Mouse (Mus musculus) CD4-positive, CD25-positive, alpha-beta regulatory T cell, adult 4 months (primary cell): Measurements from ENCODE around the gene 1700016D06Rik. TPM values are rescaled to one million over a fixed set of nuclear protein-coding genes. Genes with fewer than 3 reads are reported as not detected.

Experiments
- ATAC-seq: one replicate; pipeline ENCODE4 v1.8.0; 2017
- polyA plus RNA-seq, 2 experiments: library from polyadenylated mRNA; unstranded; fragments of 100-300 nt; shearing (Covaris generic); gene quantifications; one replicate each; pipeline ENCODE4 v1.2.1; 2017

Gene 1700016D06Rik
- polyA plus RNA-seq, result under 1 TPM; 0.51 to 0.54 TPM

- no peak for ATAC-seq
Measured at GRCm38 (mm10) chr8:11701033-11701362, at the start of gene 1700016D06Rik. Gene 1700016D06Rik (minus strand): TSS chr8:11701063.

- no peak for ATAC-seq
Measured at GRCm38 (mm10) chr8:11749472-11749871, 48.6 kb upstream of the 1700016D06Rik start.

- ATAC-seq, result no peak
Measured at GRCm38 (mm10) chr8:11746850-11747600, 46.2 kb upstream of the 1700016D06Rik start.

- ATAC-seq, result no peak
Measured at GRCm38 (mm10) chr8:11743580-11743979, 42.7 kb upstream of the 1700016D06Rik start.

- ATAC-seq, result no peak
Measured at GRCm38 (mm10) chr8:11740857-11741256, 40.0 kb upstream of the 1700016D06Rik start.

- ATAC-seq, result no peak
Measured at GRCm38 (mm10) chr8:11739082-11739481, 38.2 kb upstream of the 1700016D06Rik start.

GRCm38 (mm10) chr8:11737096-11737495, 36.2 kb upstream of the 1700016D06Rik start:
- ATAC-seq, result no peak

GRCm38 (mm10) chr8:11735672-11736235, 34.9 kb upstream of the 1700016D06Rik start:
- ATAC-seq, result no peak

GRCm38 (mm10) chr8:11730271-11730940, 29.5 kb upstream of the 1700016D06Rik start:
- no peak for ATAC-seq

- no peak for ATAC-seq
Measured at GRCm38 (mm10) chr8:11728482-11729295, 27.8 kb upstream of the 1700016D06Rik start.

- ATAC-seq, result no peak
Measured at GRCm38 (mm10) chr8:11727651-11728481, 27.0 kb upstream of the 1700016D06Rik start, which contains the start of gene Arhgef7. Gene Arhgef7 (plus strand): TSS chr8:11727721.

- no peak for ATAC-seq
Measured at GRCm38 (mm10) chr8:11727273-11727650, 26.4 kb upstream of the 1700016D06Rik start.

GRCm38 (mm10) chr8:11717194-11717593, 16.3 kb upstream of the 1700016D06Rik start:
- ATAC-seq, result no peak

GRCm38 (mm10) chr8:11712244-11712643, 11.4 kb upstream of the 1700016D06Rik start:
- ATAC-seq, result no peak

GRCm38 (mm10) chr8:11710415-11710814, 9.6 kb upstream of the 1700016D06Rik start:
- no peak for ATAC-seq

- no peak for ATAC-seq
Measured at GRCm38 (mm10) chr8:11709542-11709941, 8.7 kb upstream of the 1700016D06Rik start.

GRCm38 (mm10) chr8:11708815-11709214, 8.0 kb upstream of the 1700016D06Rik start:
- ATAC-seq, result no peak

GRCm38 (mm10) chr8:11707701-11708100, 6.8 kb upstream of the 1700016D06Rik start:
- ATAC-seq, result no peak

- ATAC-seq, result no peak
Measured at GRCm38 (mm10) chr8:11705818-11706217, 5.0 kb upstream of the 1700016D06Rik start.

GRCm38 (mm10) chr8:11704716-11705420, 4.0 kb upstream of the 1700016D06Rik start:
- no peak for ATAC-seq

- ATAC-seq, result no peak
Measured at GRCm38 (mm10) chr8:11703789-11704188, 2.9 kb upstream of the 1700016D06Rik start.
